Mouse (Mus musculus): Measurements from ENCODE around the gene Zfp219. TPM values are rescaled to one million over a fixed set of nuclear protein-coding genes. Genes with fewer than 3 reads are reported as not detected.
A peak's percentile ranks its signal among the peaks of the same experiment; 100 is the strongest.

Zfp219 gene
- polyA plus RNA-seq, 1 experiment from 2014 or later: 24.4 TPM

GRCm38 (mm10) chr14:52013771-52014219 lies 6.7 kb downstream of the Zfp219 start:
- Histone ChIP-seq H3K9ac (ENCODE audit: low read length) (peak overlapping the region; percentile 89), H3K27ac (ENCODE audit: low read length) (peak overlapping the region; percentile 96), H3K36me3 (ENCODE audit: control insufficient read depth, insufficient read depth, low read length) (no peaks in the 10 kb centered on the region), H3K27me3 (ENCODE audit: control insufficient read depth, insufficient read depth, low read length) (no peaks in the 10 kb centered on the region), H3K9me3 (replicated peaks; ENCODE audit: control insufficient read depth, low read length) (no peaks in the 10 kb centered on the region), H3K4me1 (ENCODE audit: control insufficient read depth, insufficient read depth, low read length) (peaks cover 46% of the 10 kb centered on the region), H3K4me2 (ENCODE audit: low read depth, low read length) (peak overlapping the region; percentile 82), H3K4me3 (replicated peaks; ENCODE audit: low read length) (peak overlapping the region; percentile 72)
- 1% methylated on average over 24 of the region's 24 CpGs for WGBS
- ATAC-seq (ENCODE audit: insufficient read depth, low FRiP score): peak; percentile 23; the same call in 1 of the 2 replicates

GRCm38 (mm10) chr14:52013021-52013610 lies 7.4 kb downstream of the Zfp219 start:
- Histone ChIP-seq H3K4me1 (ENCODE audit: control insufficient read depth, insufficient read depth, low read length) (peaks cover 42% of the 10 kb centered on the region), H3K4me2 (ENCODE audit: low read depth, low read length) (peak overlapping the region; percentile 82), H3K27me3 (ENCODE audit: control insufficient read depth, insufficient read depth, low read length) (no peaks in the 10 kb centered on the region), H3K27ac (ENCODE audit: low read length) (peak overlapping the region; percentile 96; the same call in 1 of the 2 replicates), H3K36me3 (ENCODE audit: control insufficient read depth, insufficient read depth, low read length) (no peaks in the 10 kb centered on the region), H3K9me3 (replicated peaks; ENCODE audit: control insufficient read depth, low read length) (no peaks in the 10 kb centered on the region), H3K9ac (ENCODE audit: low read length) (peak overlapping the region; percentile 89; the same call in 1 of the 2 replicates), H3K4me3 (replicated peaks; ENCODE audit: low read length) (peak overlapping the region; percentile 72)
- ATAC-seq (ENCODE audit: insufficient read depth, low FRiP score): no peak
- 54% methylated on average over 8 of the region's 8 CpGs for WGBS

- no peaks in the 10 kb centered on the region for H3K36me3 ChIP-seq (ENCODE audit: control insufficient read depth, insufficient read depth, low read length)
- no peak overlapping the region for H3K27ac ChIP-seq (ENCODE audit: low read length)
- no peak overlapping the region for H3K4me2 ChIP-seq (ENCODE audit: low read depth, low read length)
- ATAC-seq (ENCODE audit: insufficient read depth, low FRiP score): no peak
- H3K9me3 ChIP-seq (replicated peaks; ENCODE audit: control insufficient read depth, low read length): no peaks in the 10 kb centered on the region
- H3K9ac ChIP-seq (ENCODE audit: low read length): no peak overlapping the region
- no peaks in the 10 kb centered on the region for H3K27me3 ChIP-seq (ENCODE audit: control insufficient read depth, insufficient read depth, low read length)
- 68% methylated on average over 5 of the region's 5 CpGs for WGBS
- peaks cover 42% of the 10 kb centered on the region for H3K4me1 ChIP-seq (ENCODE audit: control insufficient read depth, insufficient read depth, low read length)
- H3K4me3 ChIP-seq (replicated peaks; ENCODE audit: low read length): no peak overlapping the region
These were observed 8.0 kb downstream of the Zfp219 start for GRCm38 (mm10) chr14:52012553-52012952.

GRCm38 (mm10) chr14:52012085-52012484 lies 8.4 kb downstream of the Zfp219 start:
- no peak overlapping the region for H3K4me3 ChIP-seq (replicated peaks; ENCODE audit: low read length)
- no peak for ATAC-seq (ENCODE audit: insufficient read depth, low FRiP score)
- no peak overlapping the region for H3K27ac ChIP-seq (ENCODE audit: low read length)
- H3K4me2 ChIP-seq (ENCODE audit: low read depth, low read length): no peak overlapping the region
- H3K4me1 ChIP-seq (ENCODE audit: control insufficient read depth, insufficient read depth, low read length): peaks cover 42% of the 10 kb centered on the region
- no peaks in the 10 kb centered on the region for H3K27me3 ChIP-seq (ENCODE audit: control insufficient read depth, insufficient read depth, low read length)
- WGBS: 65% methylated on average over 4 of the region's 4 CpGs
- no peak overlapping the region for H3K9ac ChIP-seq (ENCODE audit: low read length)
- no peaks in the 10 kb centered on the region for H3K36me3 ChIP-seq (ENCODE audit: control insufficient read depth, insufficient read depth, low read length)
- H3K9me3 ChIP-seq (replicated peaks; ENCODE audit: control insufficient read depth, low read length): no peaks in the 10 kb centered on the region

- 60% methylated on average over 1 of the region's 1 CpGs for WGBS
- H3K27ac ChIP-seq (ENCODE audit: low read length): no peak overlapping the region; the same call in 1 of the 2 replicates
- peaks cover 38% of the 10 kb centered on the region for H3K4me1 ChIP-seq (ENCODE audit: control insufficient read depth, insufficient read depth, low read length)
These were observed 8.8 kb downstream of the Zfp219 start for GRCm38 (mm10) chr14:52011683-52012082.

DNA sequence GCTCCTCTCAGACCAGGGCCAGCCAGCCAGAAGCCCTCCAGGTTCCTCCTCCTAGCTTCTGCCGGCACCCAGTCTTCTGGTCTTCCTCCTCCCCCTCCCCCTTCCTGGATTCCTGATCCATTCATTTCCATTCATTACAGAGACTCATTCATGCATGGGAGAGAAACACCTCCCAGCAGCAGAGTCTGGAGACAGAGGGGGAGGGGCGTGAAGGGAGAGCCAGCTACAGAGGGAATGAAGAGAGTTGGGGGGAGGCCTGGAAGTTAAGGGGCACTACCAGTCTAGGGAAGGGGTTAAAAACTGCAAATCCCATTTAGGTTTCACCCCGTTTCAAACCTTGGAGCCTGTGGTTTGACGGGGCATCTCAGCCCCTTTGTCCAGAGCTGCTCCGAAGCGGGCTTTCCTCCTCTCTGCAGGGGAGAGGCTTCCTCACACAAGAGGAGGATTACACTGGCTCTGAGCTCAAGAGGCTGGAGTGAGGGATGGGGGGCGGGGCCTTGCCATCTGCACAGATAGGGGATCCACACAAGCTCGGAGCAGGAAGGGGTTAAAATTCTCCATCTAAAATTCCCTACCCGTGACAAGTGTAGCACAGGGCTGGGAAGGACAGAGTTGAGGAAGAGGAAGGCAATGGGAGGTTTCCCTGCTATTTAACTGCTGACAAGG lies 10.0 kb downstream of the Zfp219 start:
- ATAC-seq (ENCODE audit: insufficient read depth, low FRiP score): no peak
- no peaks in the 10 kb centered on the region for H3K27me3 ChIP-seq (ENCODE audit: control insufficient read depth, insufficient read depth, low read length)
- H3K9ac ChIP-seq (ENCODE audit: low read length): peak overlapping the region; percentile 43
- peak overlapping the region; percentile 5 for H3K4me3 ChIP-seq (replicated peaks; ENCODE audit: low read length)
- H3K4me1 ChIP-seq (ENCODE audit: control insufficient read depth, insufficient read depth, low read length): peaks cover 26% of the 10 kb centered on the region
- WGBS: 12% methylated on average over 9 of the region's 9 CpGs
- H3K4me2 ChIP-seq (ENCODE audit: low read depth, low read length): peak overlapping the region; percentile 39
- no peaks in the 10 kb centered on the region for H3K9me3 ChIP-seq (replicated peaks; ENCODE audit: control insufficient read depth, low read length)
- peak overlapping the region; percentile 61 for H3K27ac ChIP-seq (ENCODE audit: low read length)
- H3K36me3 ChIP-seq (ENCODE audit: control insufficient read depth, insufficient read depth, low read length): peaks cover 1% of the 10 kb centered on the region

More at GRCm38 (mm10) chr14:52011683-52012082, 8.8 kb downstream of the Zfp219 start:
- no peak overlapping the region for H3K4me2 ChIP-seq (ENCODE audit: low read depth, low read length)
- no peak overlapping the region for H3K9ac ChIP-seq (ENCODE audit: low read length)
- H3K27me3 ChIP-seq (ENCODE audit: control insufficient read depth, insufficient read depth, low read length): no peaks in the 10 kb centered on the region
- ATAC-seq (ENCODE audit: insufficient read depth, low FRiP score): no peak
- H3K4me3 ChIP-seq (replicated peaks; ENCODE audit: low read length): no peak overlapping the region
- H3K9me3 ChIP-seq (replicated peaks; ENCODE audit: control insufficient read depth, low read length): no peaks in the 10 kb centered on the region
- no peaks in the 10 kb centered on the region for H3K36me3 ChIP-seq (ENCODE audit: control insufficient read depth, insufficient read depth, low read length)

GRCm38 (mm10) chr14:52009841-52010240 lies 10.7 kb downstream of the Zfp219 start:
- H3K9me3 ChIP-seq (replicated peaks; ENCODE audit: control insufficient read depth, low read length): no peaks in the 10 kb centered on the region
- H3K27ac ChIP-seq (ENCODE audit: low read length): no peak overlapping the region
- no peak overlapping the region for H3K4me3 ChIP-seq (replicated peaks; ENCODE audit: low read length)
- H3K27me3 ChIP-seq (ENCODE audit: control insufficient read depth, insufficient read depth, low read length): no peaks in the 10 kb centered on the region
- no peak for ATAC-seq (ENCODE audit: insufficient read depth, low FRiP score)
- H3K4me1 ChIP-seq (ENCODE audit: control insufficient read depth, insufficient read depth, low read length): peaks cover 23% of the 10 kb centered on the region
- WGBS: 81% methylated on average over 6 of the region's 6 CpGs
- H3K4me2 ChIP-seq (ENCODE audit: low read depth, low read length): peak overlapping the region; percentile 39; the same call in 1 of the 2 replicates
- no peak overlapping the region for H3K9ac ChIP-seq (ENCODE audit: low read length)
- peaks cover 9% of the 10 kb centered on the region for H3K36me3 ChIP-seq (ENCODE audit: control insufficient read depth, insufficient read depth, low read length)

- ATAC-seq (ENCODE audit: insufficient read depth, low FRiP score): no peak
- Histone ChIP-seq H3K9me3 (replicated peaks; ENCODE audit: control insufficient read depth, low read length) (no peaks in the 10 kb centered on the region), H3K4me2 (ENCODE audit: low read depth, low read length) (no peak overlapping the region), H3K4me1 (ENCODE audit: control insufficient read depth, insufficient read depth, low read length) (peaks cover 23% of the 10 kb centered on the region), H3K27ac (ENCODE audit: low read length) (no peak overlapping the region), H3K36me3 (ENCODE audit: control insufficient read depth, insufficient read depth, low read length) (peaks cover 10% of the 10 kb centered on the region), H3K9ac (ENCODE audit: low read length) (no peak overlapping the region; the same call in 1 of the 2 replicates), H3K27me3 (ENCODE audit: control insufficient read depth, insufficient read depth, low read length) (no peaks in the 10 kb centered on the region), H3K4me3 (replicated peaks; ENCODE audit: low read length) (no peak overlapping the region)
- 67% methylated on average over 26 of the region's 26 CpGs for WGBS
These were observed 11.2 kb downstream of the Zfp219 start for GRCm38 (mm10) chr14:52009361-52009760.

Data from stomach, embryonic 16.5 days (tissue).